Mouse (Mus musculus) hindbrain, embryonic 14.5 days (tissue): ENCODE results near the gene Dusp6. TPM values are rescaled to one million over a fixed set of nuclear protein-coding genes. Genes with fewer than 3 reads are reported as not detected.

Experiments
- ATAC-seq: fragments of 200-750 bp; cut with Nextera tagmentation; 2 replicates; pipeline ENCODE4 v1.8.0; 2017; ENCODE audit warnings: moderate number of reproducible peaks, mild to moderate bottlenecking, moderate TSS enrichment, moderate library complexity; ENCODE audit not compliant: low FRiP score
- DNase-seq: peaks from one replicate; pipeline ENCODE4 v3.0.0-alpha.2; 2015; ENCODE audit warnings: low spot score
- H3K27ac ChIP-seq: fragments of 300-500 bp; sonication (generic); 2 replicates; pipeline ENCODE4 v1.5.1; 2014; ENCODE audit warnings: mild to moderate bottlenecking, moderate library complexity
- H3K27me3 ChIP-seq: fragments of 300-500 bp; sonication (generic); 2 replicates; pipeline ENCODE4 v1.6.1; 2014; ENCODE audit warnings: mild to moderate bottlenecking, low read length, mixed read lengths; ENCODE audit not compliant: control insufficient read depth, insufficient read depth
- H3K36me3 ChIP-seq: fragments of 300-500 bp; sonication (generic); replicated peaks from 2 replicates; pipeline ENCODE4 v1.6.1; 2014; ENCODE audit not compliant: control insufficient read depth, insufficient read depth
- H3K4me1 ChIP-seq: fragments of 300-500 bp; sonication (generic); replicated peaks from 2 replicates; pipeline ENCODE4 v1.6.1; 2014; ENCODE audit warnings: antibody characterized with exemption, low read length, mixed read lengths; ENCODE audit not compliant: control insufficient read depth, insufficient read depth
- H3K4me2 ChIP-seq: fragments of 300-500 bp; sonication (generic); replicated peaks from 2 replicates; pipeline ENCODE4 v1.6.1; 2014; ENCODE audit warnings: mild to moderate bottlenecking, moderate library complexity
- H3K4me3 ChIP-seq: fragments of 300-500 bp; sonication (generic); replicated peaks from 2 replicates; pipeline ENCODE4 v1.5.1; 2014; ENCODE audit warnings: mild to moderate bottlenecking, low read length
- H3K9ac ChIP-seq: fragments of 300-500 bp; sonication (generic); 2 replicates; pipeline ENCODE4 v1.6.1; 2014
- H3K9me3 ChIP-seq: fragments of 300-500 bp; sonication (generic); 2 replicates; pipeline ENCODE4 v1.6.1; 2016; ENCODE audit warnings: low read length; ENCODE audit not compliant: control insufficient read depth
- WGBS: fragments of 180-500 bp; shearing (Covaris S2); extraction: QIAGEN DNeasy Blood & Tissue Kit; methylation state at CpG from one replicate; pipeline ENCODE4 v1.1.7; 2014; 5-methylcytosine and 5-hydroxymethylcytosine counted together
- polyA plus RNA-seq: library from polyadenylated mRNA; unstranded; fragments of >200 nt; fragmentation: Nextera tagmentation; extraction: Ambion mirVana; gene quantifications from 2 replicates; pipeline ENCODE4 v1.2.1, GENCODE M21; 2014

Dusp6 gene
- polyA plus RNA-seq, 1 experiment from 2014 or later: 28.4 TPM

- H3K27me3 ChIP-seq: no peaks in the 10 kb centered on the region
- H3K9me3 ChIP-seq: no peaks in the 10 kb centered on the region
- no peaks in the 10 kb centered on the region for H3K4me1 ChIP-seq
- 79% methylated on average over 10 of the region's 10 CpGs for WGBS
- H3K4me2 ChIP-seq: no peak overlapping the region
- H3K4me3 ChIP-seq: no peak overlapping the region
- DNase-seq: no peak
- H3K9ac ChIP-seq: no peak overlapping the region
- peak; percentile 70 for ATAC-seq
- H3K27ac ChIP-seq: no peak overlapping the region
- no peaks in the 10 kb centered on the region for H3K36me3 ChIP-seq
Measured at GRCm38 (mm10) chr10:99283981-99284385, 21.0 kb downstream of the Dusp6 start.

- DNase-seq (no peak), ATAC-seq (no peak)
- Histone ChIP-seq H3K36me3 (no peaks in the 10 kb centered on the region), H3K27ac (no peak overlapping the region), H3K9me3 (no peaks in the 10 kb centered on the region), H3K4me2 (no peak overlapping the region), H3K4me3 (no peak overlapping the region), H3K27me3 (no peaks in the 10 kb centered on the region), H3K4me1 (no peaks in the 10 kb centered on the region), H3K9ac (no peak overlapping the region)
- WGBS: 66% methylated on average over 9 of the region's 9 CpGs
Measured at GRCm38 (mm10) chr10:99284918-99285317, 21.9 kb downstream of the Dusp6 start.

- Histone ChIP-seq H3K9me3 (no peaks in the 10 kb centered on the region), H3K4me2 (no peak overlapping the region), H3K27ac (no peak overlapping the region), H3K9ac (no peak overlapping the region), H3K36me3 (no peaks in the 10 kb centered on the region), H3K4me3 (no peak overlapping the region), H3K27me3 (no peaks in the 10 kb centered on the region), H3K4me1 (no peaks in the 10 kb centered on the region)
- ATAC-seq (no peak), DNase-seq (no peak)
- WGBS: 26% methylated on average over 8 of the region's 8 CpGs
Measured at GRCm38 (mm10) chr10:99285759-99286158, 22.7 kb downstream of the Dusp6 start.

DNA sequence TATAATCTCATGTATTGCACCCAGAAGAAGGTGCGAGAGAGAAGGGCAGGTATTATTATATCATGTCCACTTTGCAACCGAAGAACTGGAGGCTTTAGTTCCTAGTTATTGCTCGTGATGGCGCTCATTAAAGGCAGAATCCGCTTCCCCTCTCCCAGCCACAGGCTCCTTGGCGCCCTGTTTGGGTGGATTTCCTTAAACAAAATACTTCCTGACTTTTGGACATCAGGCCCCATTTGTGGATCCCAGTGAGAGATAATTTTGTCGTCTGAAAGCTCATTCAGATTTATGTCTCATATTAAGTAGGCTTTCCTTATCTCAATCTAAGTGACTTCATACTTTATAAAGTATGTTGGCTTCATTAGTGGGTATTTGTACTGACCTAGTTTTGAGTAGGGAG lies 23.2 kb downstream of the Dusp6 start:
- H3K27me3 ChIP-seq: no peaks in the 10 kb centered on the region
- H3K9me3 ChIP-seq: no peaks in the 10 kb centered on the region
- no peak overlapping the region for H3K9ac ChIP-seq
- DNase-seq: no peak
- H3K4me2 ChIP-seq: no peak overlapping the region
- 73% methylated on average over 7 of the region's 7 CpGs for WGBS
- ATAC-seq: no peak
- no peaks in the 10 kb centered on the region for H3K4me1 ChIP-seq
- H3K4me3 ChIP-seq: no peak overlapping the region
- no peak overlapping the region for H3K27ac ChIP-seq
- H3K36me3 ChIP-seq: no peaks in the 10 kb centered on the region

DNA sequence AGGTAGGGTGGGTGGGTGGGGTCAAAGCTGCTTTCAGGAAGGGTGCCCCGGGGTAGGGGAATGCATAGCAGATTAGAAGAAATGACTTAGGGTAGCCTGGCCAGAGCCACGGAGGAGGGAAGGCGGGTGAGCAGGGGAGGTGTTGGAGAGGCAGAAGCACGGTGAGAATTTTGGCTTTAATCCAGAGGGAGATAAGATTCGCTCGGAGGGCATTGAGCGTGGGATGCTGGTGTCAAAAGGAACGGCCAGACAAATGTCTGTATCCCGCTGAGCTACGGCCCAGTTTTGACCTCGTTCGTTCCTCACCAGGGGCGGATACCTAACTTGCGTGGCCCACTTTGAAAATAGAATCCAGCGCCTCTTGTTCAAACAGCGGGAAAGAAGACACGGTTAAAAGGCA lies 23.8 kb downstream of the Dusp6 start:
- DNase-seq (no peak), ATAC-seq (no peak)
- Histone ChIP-seq H3K9ac (no peak overlapping the region), H3K27me3 (no peaks in the 10 kb centered on the region), H3K36me3 (no peaks in the 10 kb centered on the region), H3K4me2 (peak overlapping the region; percentile 42), H3K4me1 (no peaks in the 10 kb centered on the region), H3K9me3 (no peaks in the 10 kb centered on the region), H3K4me3 (no peak overlapping the region; the same call in 1 of the 2 replicates), H3K27ac (no peak overlapping the region)
- 11% methylated on average over 17 of the region's 17 CpGs for WGBS

DNA sequence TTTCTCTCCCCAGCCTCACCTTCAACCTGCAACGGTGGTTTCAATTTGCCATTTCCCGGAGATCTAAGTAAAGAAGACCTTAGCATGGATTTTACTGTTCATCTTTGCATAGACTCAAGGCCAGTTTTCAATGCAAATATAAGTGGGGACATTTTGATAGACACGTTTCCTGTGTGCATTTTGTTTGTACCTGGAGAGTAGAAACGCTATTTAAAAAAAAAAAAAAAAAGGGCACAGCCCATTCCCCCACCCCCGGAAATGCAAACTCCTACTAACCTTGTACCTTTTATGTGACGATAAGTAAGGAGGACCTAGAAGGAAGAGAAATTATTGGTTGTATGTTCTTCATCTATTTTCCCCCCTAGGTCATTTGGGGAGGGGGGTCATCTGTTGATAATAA lies 24.2 kb downstream of the Dusp6 start:
- H3K4me1 ChIP-seq: no peaks in the 10 kb centered on the region
- ATAC-seq (no peak), DNase-seq (no peak)
- no peaks in the 10 kb centered on the region for H3K27me3 ChIP-seq
- H3K27ac ChIP-seq: no peak overlapping the region
- peak overlapping the region; percentile 42 for H3K4me2 ChIP-seq
- H3K4me3 ChIP-seq: no peak overlapping the region
- H3K9me3 ChIP-seq: no peaks in the 10 kb centered on the region
- H3K36me3 ChIP-seq: no peaks in the 10 kb centered on the region
- H3K9ac ChIP-seq: no peak overlapping the region
- WGBS: 43% methylated on average over 6 of the region's 6 CpGs

DNA sequence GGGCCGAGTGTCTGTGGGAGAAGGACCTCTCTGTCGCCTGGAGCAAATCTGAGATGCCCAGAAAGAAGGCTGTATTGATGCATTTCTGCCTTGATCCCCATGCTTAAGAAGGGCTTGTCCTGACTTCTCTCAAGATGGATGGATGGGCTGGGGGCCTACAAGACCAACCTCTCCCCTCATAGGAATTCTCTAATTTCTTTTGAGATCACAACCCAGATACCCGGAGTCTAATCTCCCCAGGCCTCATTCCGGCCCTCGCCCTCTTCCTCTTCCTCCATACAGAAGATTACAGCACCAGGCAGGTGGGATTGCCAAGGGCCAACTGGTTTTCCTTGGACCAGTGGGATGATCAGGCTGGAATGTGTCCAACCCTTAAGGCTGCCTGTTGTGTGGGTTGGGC lies 26.1 kb downstream of the Dusp6 start:
- no peaks in the 10 kb centered on the region for H3K9me3 ChIP-seq
- H3K4me2 ChIP-seq: no peak overlapping the region
- H3K27me3 ChIP-seq: no peaks in the 10 kb centered on the region
- H3K4me3 ChIP-seq: no peak overlapping the region
- no peaks in the 10 kb centered on the region for H3K4me1 ChIP-seq
- no peak for ATAC-seq
- WGBS: 93% methylated on average over 5 of the region's 5 CpGs
- no peak overlapping the region for H3K27ac ChIP-seq
- DNase-seq: no peak
- H3K9ac ChIP-seq: no peak overlapping the region
- H3K36me3 ChIP-seq: no peaks in the 10 kb centered on the region

GRCm38 (mm10) chr10:99293111-99293640 lies 30.1 kb downstream of the Dusp6 start:
- Histone ChIP-seq H3K27me3 (no peaks in the 10 kb centered on the region), H3K9ac (no peak overlapping the region), H3K36me3 (no peaks in the 10 kb centered on the region), H3K4me3 (no peak overlapping the region), H3K27ac (no peak overlapping the region), H3K4me1 (no peaks in the 10 kb centered on the region), H3K4me2 (no peak overlapping the region), H3K9me3 (no peaks in the 10 kb centered on the region)
- WGBS: 79% methylated on average over 3 of the region's 3 CpGs
- DNase-seq (no peak), ATAC-seq (no peak)

GRCm38 (mm10) chr10:99297721-99298120 lies 34.7 kb downstream of the Dusp6 start:
- no peak overlapping the region for H3K27ac ChIP-seq

More at GRCm38 (mm10) chr10:99297721-99298120, 34.7 kb downstream of the Dusp6 start:
- 74% methylated on average over 3 of the region's 3 CpGs for WGBS
- Histone ChIP-seq H3K4me3 (no peak overlapping the region), H3K9ac (no peak overlapping the region), H3K27me3 (no peaks in the 10 kb centered on the region), H3K36me3 (no peaks in the 10 kb centered on the region), H3K4me1 (0 out of 2 replicates have a peak, but pooled peaks cover 9% of the 10 kb centered on the region), H3K9me3 (no peaks in the 10 kb centered on the region), H3K4me2 (no peak overlapping the region)
- ATAC-seq (no peak), DNase-seq (no peak)
